ENCODE assay signal across 26 mouse cellular contexts in genomic region chr5:96827176-96827575, GRCm38 (mm10). TPM values are rescaled to one million over a fixed set of nuclear protein-coding genes. Genes with fewer than 3 reads are reported as not detected.
"Had no signal": no experiment of that assay in that cellular context is flagged by ENCODE, and none has a peak within 500 bp of the region (broad histone marks: within the 10 kb centered on the region; RNA-seq: fewer than 3 reads in every experiment).

No protein-coding gene starts in this region.

- H3K4me1 ChIP-seq: embryonic facial prominence, embryonic 10.5 days; embryonic facial prominence, embryonic 12.5 days; embryonic facial prominence, embryonic 13.5 days; embryonic facial prominence, embryonic 15.5 days; forebrain, embryonic 10.5 days; forebrain, embryonic 12.5 days; forebrain, embryonic 13.5 days; forebrain, embryonic 15.5 days had no signal

- DNase-seq: cerebellum, adult 2 months; cerebellum, adult 8-10 months; cerebellum, adult 9-10 months; cerebellum, adult 9-11 months; cerebellum, postnatal 10 days; cerebellum, postnatal 14 days; cerebellum, postnatal 25 days; cerebellum, postnatal 36 days; embryo, embryonic 11 days; forebrain, postnatal 0 days; gastrocnemius, postnatal 10 days; gastrocnemius, postnatal 14 days; gastrocnemius, postnatal 25 days; heart, adult 18-20 months; heart, adult 2 months had no signal

- H3K4me3 ChIP-seq: embryonic facial prominence, embryonic 10.5 days; embryonic facial prominence, embryonic 12.5 days; embryonic facial prominence, embryonic 13.5 days; embryonic facial prominence, embryonic 15.5 days; erythroblast, embryonic 14.5 days; forebrain, embryonic 10.5 days; forebrain, embryonic 12.5 days; forebrain, embryonic 13.5 days; forebrain, embryonic 15.5 days; heart, adult 2 months had no signal

- H3K9me3 ChIP-seq: embryonic facial prominence, embryonic 10.5 days; embryonic facial prominence, embryonic 12.5 days; embryonic facial prominence, embryonic 13.5 days; embryonic facial prominence, embryonic 15.5 days; forebrain, embryonic 10.5 days; forebrain, embryonic 12.5 days; forebrain, embryonic 13.5 days; forebrain, embryonic 15.5 days had no signal

- H3K9ac ChIP-seq: embryonic facial prominence, embryonic 12.5 days; embryonic facial prominence, embryonic 13.5 days; embryonic facial prominence, embryonic 15.5 days; forebrain, embryonic 12.5 days; forebrain, embryonic 13.5 days; forebrain, embryonic 15.5 days; forebrain, postnatal 0 days had no signal

- ATAC-seq: forebrain, embryonic 13.5 days; forebrain, embryonic 14.5 days; forebrain, embryonic 15.5 days; forebrain, embryonic 16.5 days; forebrain, postnatal 0 days had no signal

- H3K4me2 ChIP-seq: embryonic facial prominence, embryonic 12.5 days; embryonic facial prominence, embryonic 13.5 days; embryonic facial prominence, embryonic 15.5 days; forebrain, embryonic 12.5 days; forebrain, embryonic 13.5 days; forebrain, embryonic 15.5 days had no signal

- H3K36me3 ChIP-seq: embryonic facial prominence, embryonic 10.5 days; embryonic facial prominence, embryonic 12.5 days; embryonic facial prominence, embryonic 13.5 days; embryonic facial prominence, embryonic 15.5 days; forebrain, embryonic 10.5 days; forebrain, embryonic 12.5 days; forebrain, embryonic 15.5 days had no signal

- H3K27me3 ChIP-seq: embryonic facial prominence, embryonic 12.5 days; embryonic facial prominence, embryonic 13.5 days; embryonic facial prominence, embryonic 15.5 days; forebrain, embryonic 12.5 days; forebrain, embryonic 13.5 days; forebrain, embryonic 15.5 days had no signal

- H3K27ac ChIP-seq: embryonic facial prominence, embryonic 10.5 days; embryonic facial prominence, embryonic 12.5 days; embryonic facial prominence, embryonic 13.5 days; embryonic facial prominence, embryonic 15.5 days; forebrain, embryonic 10.5 days; forebrain, embryonic 12.5 days; forebrain, embryonic 13.5 days; forebrain, embryonic 15.5 days; heart, adult 2 months had no signal

RNA-seq across cellular contexts. Expression of gene Anxa3, which starts 34.0 kb away (rescaled TPM):
- polyA plus RNA-seq: erythroblast, embryonic 14.5 days had no signal
